Mouse (Mus musculus) hindbrain, postnatal 0 days (tissue): Measurements from ENCODE around the gene Ntn3. TPM values are rescaled to one million over a fixed set of nuclear protein-coding genes. Genes with fewer than 3 reads are reported as not detected.

Source experiments
- ATAC-seq: fragments of 200-750 bp; cut with Nextera tagmentation; 2 replicates; pipeline ENCODE4 v1.8.0; 2017; ENCODE audit warnings: mild to moderate bottlenecking, moderate TSS enrichment, moderate library complexity
- DNase-seq: peaks from one replicate; pipeline ENCODE4 v3.0.0-alpha.2; 2015; ENCODE audit warnings: low spot score
- H3K27ac ChIP-seq: fragments of 300-500 bp; sonication (generic); 2 replicates; pipeline ENCODE4 v1.5.1; 2014; ENCODE audit warnings: mild to moderate bottlenecking
- H3K27me3 ChIP-seq: fragments of 300-500 bp; sonication (generic); 2 replicates; pipeline ENCODE4 v1.6.1; 2014; ENCODE audit warnings: low read length, mixed read lengths; ENCODE audit not compliant: insufficient read depth
- H3K36me3 ChIP-seq: fragments of 300-500 bp; sonication (generic); 2 replicates; pipeline ENCODE4 v1.6.1; 2014; ENCODE audit warnings: low read length, mixed read lengths; ENCODE audit not compliant: insufficient read depth
- H3K4me1 ChIP-seq: fragments of 300-500 bp; sonication (generic); 2 replicates; pipeline ENCODE4 v1.6.1; 2014; ENCODE audit warnings: antibody characterized with exemption, low read length, mixed read lengths; ENCODE audit not compliant: insufficient read depth
- H3K4me2 ChIP-seq: fragments of 300-500 bp; sonication (generic); 2 replicates; pipeline ENCODE4 v1.6.1; 2014; ENCODE audit warnings: low read depth, mild to moderate bottlenecking, low read length, moderate library complexity, mixed read lengths
- H3K4me3 ChIP-seq: fragments of 300-500 bp; sonication (generic); 2 replicates; pipeline ENCODE4 v1.5.1; 2014; ENCODE audit warnings: low read length
- H3K9ac ChIP-seq: fragments of 300-500 bp; sonication (generic); replicated peaks from 2 replicates; pipeline ENCODE4 v1.6.1; 2014; ENCODE audit warnings: mild to moderate bottlenecking, low read length, moderate library complexity, mixed read lengths
- H3K9me3 ChIP-seq: fragments of 300-500 bp; sonication (generic); 2 replicates; pipeline ENCODE4 v1.6.1; 2016; ENCODE audit warnings: low read length, mixed read lengths
- CTCF ChIP-seq: IDR thresholded peaks from 2 replicates; pipeline ENCODE4 v1.5.1; 2016; ENCODE audit warnings: antibody characterized with exemption, control low read depth, low read depth
- WGBS: fragments of 180-500 bp; shearing (Covaris S2); extraction: QIAGEN DNeasy Blood & Tissue Kit; methylation state at CpG from one replicate; pipeline ENCODE4 v1.1.7; 2014; 5-methylcytosine and 5-hydroxymethylcytosine counted together
- polyA plus RNA-seq: library from polyadenylated mRNA; unstranded; fragments of >200 nt; fragmentation: Nextera tagmentation; extraction: Ambion mirVana; gene quantifications from 2 replicates; pipeline ENCODE4 v1.2.1, GENCODE M21; 2015
- total RNA-seq: library from RNA; depleted of rRNA; stranded (reverse); fragments of >200 nt; gene quantifications from 2 replicates; pipeline ENCODE4 v1.2.3, GENCODE M21; 2014; rRNA removed

Gene Ntn3
- total RNA-seq (26.9 and 32.5 TPM in 2 replicates), polyA plus RNA-seq (4.1 and 4.3 TPM in 2 replicates)

GRCm38 (mm10) chr17:24209043-24209915 is at the start of gene Ntn3:
Gene Ntn3 (minus strand): TSS chr17:24209531.
- DNase-seq (peak; percentile 75), ATAC-seq (peak; percentile 21; the same call in 1 of the 2 replicates)
- Histone ChIP-seq H3K4me3 (peak within 1 kb of the TSS; percentile 44), H3K4me1 (peaks cover 68% of the 10 kb centered on the region), H3K9ac (peak within 1 kb of the TSS; percentile 76), H3K36me3 (no peaks in the 10 kb centered on the region), H3K9me3 (no peaks in the 10 kb centered on the region), H3K27me3 (no peaks in the 10 kb centered on the region), H3K4me2 (peak within 1 kb of the TSS; percentile 93), H3K27ac (peak within 1 kb of the TSS; percentile 93)
- TF ChIP-seq CTCF: no peak
- WGBS: under 1% methylated on average over 43 of the region's 43 CpGs

GRCm38 (mm10) chr17:24258981-24259380 is 49.6 kb upstream of the Ntn3 start:
- Histone ChIP-seq H3K36me3 (no peaks in the 10 kb centered on the region), H3K4me2 (no peak overlapping the region), H3K9ac (no peak overlapping the region), H3K4me3 (no peak overlapping the region), H3K4me1 (no peaks in the 10 kb centered on the region), H3K27me3 (no peaks in the 10 kb centered on the region), H3K27ac (no peak overlapping the region), H3K9me3 (no peaks in the 10 kb centered on the region)
- ATAC-seq: no peak
- TF ChIP-seq CTCF: no peak
- DNase-seq: no peak
- WGBS: 68% methylated on average over 4 of the region's 4 CpGs

GRCm38 (mm10) chr17:24252329-24252728 is 43.0 kb upstream of the Ntn3 start:
- Histone ChIP-seq H3K9ac (no peak overlapping the region), H3K9me3 (no peaks in the 10 kb centered on the region), H3K27ac (no peak overlapping the region), H3K4me2 (no peak overlapping the region; the same call in 1 of the 2 replicates), H3K27me3 (no peaks in the 10 kb centered on the region), H3K36me3 (0 out of 2 replicates have a peak, but pooled peaks cover 5% of the 10 kb centered on the region), H3K4me3 (no peak overlapping the region), H3K4me1 (peaks cover 6% of the 10 kb centered on the region; the same call in 1 of the 2 replicates)
- DNase-seq (no peak), ATAC-seq (no peak)
- 99% methylated on average over 2 of the region's 2 CpGs for WGBS
- TF ChIP-seq CTCF: no peak

GRCm38 (mm10) chr17:24251320-24252069 is 42.2 kb upstream of the Ntn3 start, which contains the start of gene Ccnf:
Gene Ccnf (minus strand): TSS chr17:24251484.
- Histone ChIP-seq H3K9ac (peak within 1 kb of the TSS; percentile 71), H3K4me3 (peak within 1 kb of the TSS; percentile 80), H3K36me3 (0 out of 2 replicates have a peak, but pooled peaks cover 5% of the 10 kb centered on the region), H3K27me3 (no peaks in the 10 kb centered on the region), H3K4me1 (peaks cover 6% of the 10 kb centered on the region; the same call in 1 of the 2 replicates), H3K27ac (peak within 1 kb of the TSS; percentile 62), H3K9me3 (no peaks in the 10 kb centered on the region), H3K4me2 (peak within 1 kb of the TSS; percentile 86)
- DNase-seq (peak; percentile 98), ATAC-seq (peak; percentile 100)
- TF ChIP-seq CTCF: peak; percentile 51
- under 1% methylated on average over 48 of the region's 48 CpGs for WGBS

GRCm38 (mm10) chr17:24250988-24251319 is 41.6 kb upstream of the Ntn3 start:
- peaks cover 6% of the 10 kb centered on the region; the same call in 1 of the 2 replicates for H3K4me1 ChIP-seq
- H3K9me3 ChIP-seq: no peaks in the 10 kb centered on the region
- H3K9ac ChIP-seq: peak overlapping the region; percentile 71
- 0 out of 2 replicates have a peak, but pooled peaks cover 5% of the 10 kb centered on the region for H3K36me3 ChIP-seq
- H3K4me2 ChIP-seq: peak overlapping the region; percentile 86
- no peak overlapping the region; the same call in 1 of the 2 replicates for H3K27ac ChIP-seq
- peak overlapping the region; percentile 80 for H3K4me3 ChIP-seq
- no peaks in the 10 kb centered on the region for H3K27me3 ChIP-seq
- DNase-seq (no peak), ATAC-seq (no peak; the same call in 1 of the 2 replicates)
- WGBS: 1% methylated on average over 32 of the region's 32 CpGs
- no peak for TF ChIP-seq CTCF

GRCm38 (mm10) chr17:24248641-24249040 is 39.3 kb upstream of the Ntn3 start:
- ATAC-seq (no peak), DNase-seq (no peak)
- TF ChIP-seq CTCF: peak; percentile 28
- Histone ChIP-seq H3K27me3 (no peaks in the 10 kb centered on the region), H3K9me3 (no peaks in the 10 kb centered on the region), H3K9ac (no peak overlapping the region), H3K4me1 (peaks cover 6% of the 10 kb centered on the region; the same call in 1 of the 2 replicates), H3K36me3 (peaks cover 17% of the 10 kb centered on the region), H3K4me3 (no peak overlapping the region), H3K4me2 (no peak overlapping the region), H3K27ac (no peak overlapping the region)
- 96% methylated on average over 2 of the region's 2 CpGs for WGBS
